Mouse (Mus musculus): ENCODE data around the gene Myh14.

- no peak for TF ChIP-seq HCFC1 (IDR thresholded peaks at IDR 0.05; ENCODE audit: borderline replicate concordance, insufficient read depth, low read length)
- TF ChIP-seq CHD2 (IDR thresholded peaks at IDR 0.05; ENCODE audit: low read depth, low read length), result no peak
- TF ChIP-seq ZNF384 (IDR thresholded peaks at IDR 0.05; ENCODE audit: low read depth, low read length), result no peak
Measured at GRCm38 (mm10) chr7:44583146-44583545, 87.5 kb downstream of the Myh14 start.
